In the genomic region with DNA sequence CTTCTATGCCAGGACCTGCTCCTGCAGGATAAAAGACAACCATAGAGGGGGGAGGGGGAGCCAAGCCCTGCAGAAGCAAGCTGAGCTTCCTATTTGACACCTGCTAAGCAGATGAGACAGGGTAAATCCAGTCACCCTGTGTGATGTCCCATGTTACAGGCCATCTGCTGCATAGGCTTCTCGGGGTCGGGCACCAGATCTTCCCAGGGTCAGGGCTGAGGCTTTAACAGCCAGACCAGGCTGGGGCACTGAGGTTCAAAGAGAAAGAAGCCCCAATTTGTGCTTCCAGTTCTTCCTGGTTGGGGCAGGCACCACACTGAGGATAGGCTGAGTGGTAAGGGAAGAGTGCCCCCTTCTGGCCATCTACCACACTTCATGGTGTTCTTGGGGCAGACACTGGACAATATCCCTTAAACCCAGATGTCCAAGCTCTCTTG, we compare ENCODE assay signal across 8 mouse cellular contexts.
DNase-seq lines count a peak whose midpoint lies in the region; ATAC-seq lines count a peak whose summit lies in the region.

No protein-coding gene starts in this region.

- H3K9ac ChIP-seq in hindbrain, embryonic 16.5 days (ENCODE audit: low read depth, low read length): no peak overlapping the region

- H3K36me3 ChIP-seq in hindbrain, embryonic 16.5 days (ENCODE audit: control insufficient read depth, insufficient read depth, low read length): no peaks in the 10 kb centered on the region

- no peak overlapping the region; the same call in 1 of the 2 replicates for H3K27ac ChIP-seq in hindbrain, embryonic 16.5 days (ENCODE audit: low read depth, low read length)

- H3K4me1 ChIP-seq in hindbrain, embryonic 16.5 days (ENCODE audit: control insufficient read depth, insufficient read depth, low read depth, low read length): no peaks in the 10 kb centered on the region; the same call in 1 of the 2 replicates

- H3K4me3 ChIP-seq in hindbrain, embryonic 16.5 days (ENCODE audit: low read length): no peak overlapping the region

- WGBS in hindbrain, embryonic 16.5 days: 5% methylated on average over 2 of the region's 2 CpGs

- H3K4me2 ChIP-seq in hindbrain, embryonic 16.5 days (ENCODE audit: low read length): no peak overlapping the region

- peak; percentile 82 for ATAC-seq in hindbrain, embryonic 16.5 days

- no peaks in the 10 kb centered on the region for H3K27me3 ChIP-seq in hindbrain, embryonic 16.5 days (replicated peaks; ENCODE audit: control insufficient read depth, insufficient read depth, low read length)

- H3K9me3 ChIP-seq in hindbrain, embryonic 16.5 days (ENCODE audit: control insufficient read depth, low read length): no peaks in the 10 kb centered on the region

- DNase-seq in R1 (ENCODE audit: low read depth, low spot score) (peak; percentile 57), MN1 (ENCODE audit: low spot score) (no peak)
- DNase-seq in cerebellum, adult 9-11 months: peak; percentile 84
- DNase-seq in frontal cortex, postnatal 10 days (ENCODE audit: low spot score in 2 of 2): peak; percentile 21 to 51
- peak; percentile 61 to 67 for DNase-seq in layer of hippocampus, postnatal 14 days (ENCODE audit: low spot score in 2 of 2)
- peak; percentile 31 for DNase-seq in lung, postnatal 25 days (ENCODE audit: low spot score)
- peak; percentile 67 for DNase-seq in right cerebral cortex, adult 18-20 months
